Mouse (Mus musculus): ENCODE data around the gene Bves.
A peak's percentile ranks its signal among the peaks of the same experiment; 100 is the strongest.

Gene Bves

GRCm38 (mm10) chr10:45356091-45356490 lies 20.5 kb downstream of the Bves start:
- no peak for DNase-seq (ENCODE audit: low spot score)

- DNase-seq (ENCODE audit: low spot score), result no peak
Measured at GRCm38 (mm10) chr10:45363396-45363795, 27.8 kb downstream of the Bves start.

- no peak for DNase-seq (ENCODE audit: low spot score)
Measured at GRCm38 (mm10) chr10:45366987-45367705, 31.6 kb downstream of the Bves start.

GRCm38 (mm10) chr10:45369639-45370038 lies 34.1 kb downstream of the Bves start:
- no peak for DNase-seq (ENCODE audit: low spot score)

- no peak for DNase-seq (ENCODE audit: low spot score)
Measured at GRCm38 (mm10) chr10:45370545-45370944, 35.0 kb downstream of the Bves start.

- peak; percentile 62 for DNase-seq (ENCODE audit: low spot score)
Measured at GRCm38 (mm10) chr10:45372994-45373692, 37.6 kb downstream of the Bves start.

- DNase-seq (ENCODE audit: low spot score), result no peak
Measured at GRCm38 (mm10) chr10:45378269-45378668, 42.7 kb downstream of the Bves start.

GRCm38 (mm10) chr10:45381937-45382636 lies 46.5 kb downstream of the Bves start:
- DNase-seq (ENCODE audit: low spot score), result no peak

GRCm38 (mm10) chr10:45382637-45382958 lies 47.0 kb downstream of the Bves start:
- DNase-seq (ENCODE audit: low spot score), result no peak

- no peak for DNase-seq (ENCODE audit: low spot score)
Measured at GRCm38 (mm10) chr10:45398211-45398610, 62.6 kb downstream of the Bves start.

- DNase-seq (ENCODE audit: low spot score), result no peak
Measured at GRCm38 (mm10) chr10:45399702-45400243, 64.2 kb downstream of the Bves start.

- DNase-seq (ENCODE audit: low spot score), result no peak
Measured at GRCm38 (mm10) chr10:45410624-45411341, 75.2 kb downstream of the Bves start.

GRCm38 (mm10) chr10:45411741-45412140 lies 76.2 kb downstream of the Bves start:
- no peak for DNase-seq (ENCODE audit: low spot score)

GRCm38 (mm10) chr10:45412144-45412543 lies 76.6 kb downstream of the Bves start:
- DNase-seq (ENCODE audit: low spot score), result no peak

Data from urinary bladder, postnatal 14 days (tissue).